Mouse (Mus musculus): Measurements from ENCODE around the gene Zfp869. TPM values are rescaled to one million over a fixed set of nuclear protein-coding genes. Genes with fewer than 3 reads are reported as not detected.
"Not testable (repeated sequence)": the region's sequence is repeated elsewhere in the genome, so short reads cannot be mapped to it uniquely, and the experiment has no call there.

Gene Zfp869
- polyA plus RNA-seq, 1 experiment from 2014 or later, result 31.9 TPM

- H3K4me2 ChIP-seq (replicated peaks); H3K4me1 ChIP-seq; ATAC-seq (replicated peaks); H3K9me3 ChIP-seq; H3K27ac ChIP-seq (replicated peaks); H3K9ac ChIP-seq (replicated peaks); H3K4me3 ChIP-seq; H3K27me3 ChIP-seq: not testable (repeated sequence)
- 71% methylated on average over 2 of the region's 2 CpGs for WGBS
- H3K36me3 ChIP-seq, result peaks cover 21% of the 10 kb centered on the region
Measured at GRCm38 (mm10) chr8:69665051-69665450, 45.5 kb downstream of the Zfp869 start.

- no peak overlapping the region for H3K27ac ChIP-seq (replicated peaks)
- no peaks in the 10 kb centered on the region for H3K27me3 ChIP-seq
- no peak overlapping the region for H3K4me3 ChIP-seq
- ATAC-seq (replicated peaks), result no peak
- H3K36me3 ChIP-seq, result peaks cover 21% of the 10 kb centered on the region
- H3K9me3 ChIP-seq, result no peaks in the 10 kb centered on the region
- H3K4me1 ChIP-seq, result no peaks in the 10 kb centered on the region
- H3K9ac ChIP-seq (replicated peaks), result no peak overlapping the region
- H3K4me2 ChIP-seq (replicated peaks), result no peak overlapping the region
Measured at GRCm38 (mm10) chr8:69661294-69661693, 49.2 kb downstream of the Zfp869 start.

Other genes starting within 250 kb of the Zfp869 start
- gene Gm7697, start 187.7 kb downstream of the Zfp869 start, polyA plus RNA-seq (2015; fragmentation: Nextera tagmentation; extraction: Ambion mirVana), result not detected in 2 replicates
- gene Zfp868, start 85.2 kb downstream of the Zfp869 start, polyA plus RNA-seq (2015; fragmentation: Nextera tagmentation; extraction: Ambion mirVana), result 43.9 and 44.7 TPM in 2 replicates
- 1.9 and 2.2 TPM in 2 replicates for gene Zfp964, start 56.2 kb downstream of the Zfp869 start, polyA plus RNA-seq (2015; fragmentation: Nextera tagmentation; extraction: Ambion mirVana)
- gene Zfp963, start 39.2 kb upstream of the Zfp869 start, polyA plus RNA-seq (2015; fragmentation: Nextera tagmentation; extraction: Ambion mirVana), result 8.7 TPM in 2 replicates
- 0.61 TPM in 1 of 2 replicates, not detected in the other for gene Gm20422, start 64.2 kb upstream of the Zfp869 start, polyA plus RNA-seq (2015; fragmentation: Nextera tagmentation; extraction: Ambion mirVana)
- gene Atp13a1, start 80.4 kb upstream of the Zfp869 start, polyA plus RNA-seq (2015; fragmentation: Nextera tagmentation; extraction: Ambion mirVana), result 50.2 and 50.8 TPM in 2 replicates
- gene Zfp866, start 80.5 kb upstream of the Zfp869 start, polyA plus RNA-seq (2015; fragmentation: Nextera tagmentation; extraction: Ambion mirVana), result 48.2 and 48.3 TPM in 2 replicates
- gene Gmip, start 98.0 kb upstream of the Zfp869 start, polyA plus RNA-seq (2015; fragmentation: Nextera tagmentation; extraction: Ambion mirVana), result 42.4 and 44.4 TPM in 2 replicates
- gene Lpar2, start 111.7 kb upstream of the Zfp869 start, polyA plus RNA-seq (2015; fragmentation: Nextera tagmentation; extraction: Ambion mirVana), result 0.65 and 0.89 TPM in 2 replicates
- gene Pbx4, start 121.8 kb upstream of the Zfp869 start, polyA plus RNA-seq (2015; fragmentation: Nextera tagmentation; extraction: Ambion mirVana), result 54.7 and 55.3 TPM in 2 replicates
- 3.6 and 4.0 TPM in 2 replicates for gene Cilp2, start 177.0 kb upstream of the Zfp869 start, polyA plus RNA-seq (2015; fragmentation: Nextera tagmentation; extraction: Ambion mirVana)
- 3.4 and 3.8 TPM in 2 replicates for gene Tssk6, start 191.5 kb upstream of the Zfp869 start, polyA plus RNA-seq (2015; fragmentation: Nextera tagmentation; extraction: Ambion mirVana)
- 173 and 179 TPM in 2 replicates for gene Ndufa13, start 191.8 kb upstream of the Zfp869 start, polyA plus RNA-seq (2015; fragmentation: Nextera tagmentation; extraction: Ambion mirVana)
- 8.9 and 9.0 TPM in 2 replicates for gene Yjefn3, start 192.0 kb upstream of the Zfp869 start, polyA plus RNA-seq (2015; fragmentation: Nextera tagmentation; extraction: Ambion mirVana)

All from forebrain, embryonic 15.5 days (tissue).